Mouse (Mus musculus) inflammation-experienced regulatory T-cells, adult 6 months (primary cell): ENCODE data around the gene Tspan18. TPM values are rescaled to one million over a fixed set of nuclear protein-coding genes. Genes with fewer than 3 reads are reported as not detected.

Experiments
- ATAC-seq: one replicate; pipeline ENCODE4 v1.8.0; 2017
- polyA plus RNA-seq, 3 experiments: library from polyadenylated mRNA; unstranded; fragments of 100-300 nt; shearing (Covaris generic); gene quantifications; one replicate each; pipeline ENCODE4 v1.2.1; 2017

Gene Tspan18
- polyA plus RNA-seq, 3 experiments from 2014 or later = not detected

- ATAC-seq = no peak
Measured at GRCm38 (mm10) chr2:93290345-93291118, 43.8 kb downstream of the Tspan18 start.

DNA sequence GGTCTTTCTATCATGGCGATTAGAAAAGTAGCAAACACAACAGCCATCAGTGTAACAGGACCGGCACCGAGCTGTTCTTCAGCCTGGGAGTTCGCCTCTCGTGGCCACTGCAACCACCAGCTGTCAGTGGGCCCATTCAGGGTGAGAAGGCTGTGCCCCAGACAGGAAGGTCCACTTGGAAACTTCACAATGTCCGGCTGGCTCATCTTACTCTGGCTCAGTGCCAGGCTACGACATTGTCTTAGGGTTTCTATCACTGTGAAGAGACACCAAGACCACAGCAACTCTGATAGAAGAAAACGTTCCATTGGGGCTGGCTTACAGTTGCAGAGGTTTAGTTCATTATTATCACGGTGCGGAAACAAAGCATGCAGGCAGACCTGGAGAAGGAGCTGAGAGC is 45.1 kb downstream of the Tspan18 start:
- no peak for ATAC-seq

- ATAC-seq = no peak
Measured at GRCm38 (mm10) chr2:93287348-93287747, 47.0 kb downstream of the Tspan18 start.

DNA sequence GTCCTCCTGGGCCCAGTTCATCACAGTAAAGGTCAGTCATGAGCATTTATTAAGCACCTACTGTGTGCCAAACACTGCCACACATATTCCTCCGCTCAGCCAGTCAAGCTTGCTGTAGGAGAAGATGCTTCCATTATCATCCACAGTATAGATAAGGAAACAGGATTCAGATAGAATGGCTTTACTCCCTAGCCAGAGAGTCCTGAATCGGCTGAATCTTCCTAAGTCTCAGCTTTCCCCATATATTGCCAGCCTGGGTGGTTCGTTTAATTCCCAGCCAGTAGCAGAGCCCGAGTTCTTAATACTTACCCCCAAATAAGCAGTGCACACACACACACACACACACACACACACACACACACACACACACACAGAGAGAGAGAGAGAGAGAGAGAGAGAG is 47.6 kb downstream of the Tspan18 start:
- ATAC-seq = no peak

- ATAC-seq = no peak
Measured at GRCm38 (mm10) chr2:93286321-93286720, 48.0 kb downstream of the Tspan18 start.

- ATAC-seq = no peak
Measured at GRCm38 (mm10) chr2:93285842-93286241, 48.5 kb downstream of the Tspan18 start.

- no peak for ATAC-seq
Measured at GRCm38 (mm10) chr2:93284625-93285024, 49.7 kb downstream of the Tspan18 start.

DNA sequence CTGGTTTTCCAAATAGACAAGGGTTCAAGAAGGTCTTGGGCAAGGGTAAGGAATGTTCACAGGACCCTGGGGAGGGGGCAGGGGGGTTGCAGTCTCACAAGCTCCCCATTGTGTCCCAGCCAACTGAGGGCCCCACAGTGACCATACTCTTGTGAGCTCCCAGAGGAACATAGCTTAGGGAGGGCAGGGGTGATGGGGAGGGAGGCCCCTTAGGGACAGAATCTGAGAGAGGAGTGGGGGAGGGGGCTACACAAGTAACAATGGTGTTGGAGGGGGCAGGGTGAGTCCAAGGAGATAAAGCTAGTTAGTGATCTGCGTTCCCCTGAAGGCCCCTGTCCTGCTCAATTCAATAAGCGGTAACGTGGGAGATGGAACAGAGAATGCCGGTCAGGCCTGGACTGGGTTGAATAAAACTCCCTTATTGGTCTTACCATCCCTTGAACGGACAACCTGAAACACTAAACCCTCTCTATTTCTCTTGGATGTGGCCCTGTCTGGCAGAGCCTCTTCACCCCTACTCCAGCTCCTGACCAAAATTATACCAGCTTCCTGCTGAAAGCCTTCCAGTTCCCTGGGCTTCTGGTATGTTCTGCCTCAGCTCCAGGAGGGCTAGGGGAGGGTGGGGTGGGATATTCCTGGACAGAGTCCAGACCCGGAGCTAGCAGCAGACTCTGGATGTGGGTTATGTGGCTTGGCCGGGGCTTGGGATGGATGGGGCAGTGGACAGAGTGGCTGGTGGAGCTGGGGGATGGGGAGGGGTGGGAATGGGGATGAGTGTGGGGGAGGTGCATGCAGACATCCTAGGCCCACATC is 50.6 kb downstream of the Tspan18 start:
- ATAC-seq = no peak

- ATAC-seq = no peak
Measured at GRCm38 (mm10) chr2:93282636-93283035, 51.7 kb downstream of the Tspan18 start.

DNA sequence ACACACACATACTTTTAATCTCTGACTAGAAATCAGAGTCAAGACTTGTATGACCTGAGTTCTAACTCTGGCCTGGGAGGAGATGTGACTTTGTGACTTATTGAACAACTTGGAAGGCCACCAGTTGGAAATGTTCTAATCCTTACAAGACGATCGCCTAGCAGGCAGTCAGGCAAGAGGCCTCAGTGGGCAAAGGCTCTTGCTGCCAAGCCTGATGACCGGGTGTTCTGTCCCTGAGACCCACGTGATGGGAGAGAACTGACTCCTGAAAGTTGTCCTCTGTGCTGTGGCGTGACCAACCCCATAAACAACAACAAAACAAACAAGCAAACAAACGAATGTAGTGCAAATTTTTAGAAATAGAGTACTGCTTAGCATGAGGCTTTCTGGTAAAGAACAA is 52.8 kb downstream of the Tspan18 start:
- ATAC-seq = no peak

DNA sequence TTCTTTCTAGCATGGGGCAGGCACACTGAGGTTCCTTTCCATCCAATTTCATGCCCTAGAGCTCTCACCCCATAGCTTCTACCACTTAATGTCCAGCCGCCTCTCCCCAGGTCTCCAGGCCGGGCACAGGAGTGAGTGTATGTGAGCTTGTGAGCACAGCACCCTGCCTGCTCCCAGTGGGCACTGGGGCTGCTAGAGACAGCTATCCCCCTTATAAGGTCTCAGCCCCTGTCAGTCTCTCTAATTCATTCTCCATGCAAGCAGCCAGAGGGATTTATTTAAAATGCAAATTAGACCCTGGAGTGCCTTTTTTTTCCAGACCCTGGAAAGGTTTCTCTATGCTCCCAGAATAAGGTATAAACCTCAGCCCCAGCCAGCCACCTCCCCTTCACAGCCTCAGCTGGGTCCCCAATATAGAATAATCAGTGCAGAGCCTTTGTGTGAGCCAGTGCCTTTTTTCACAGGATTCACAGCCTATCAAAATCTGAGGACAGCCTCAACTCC is 54.1 kb downstream of the Tspan18 start:
- ATAC-seq = no peak

- no peak for ATAC-seq
Measured at GRCm38 (mm10) chr2:93278181-93278975, 55.9 kb downstream of the Tspan18 start.

GRCm38 (mm10) chr2:93277486-93277885 is 56.8 kb downstream of the Tspan18 start:
- no peak for ATAC-seq

DNA sequence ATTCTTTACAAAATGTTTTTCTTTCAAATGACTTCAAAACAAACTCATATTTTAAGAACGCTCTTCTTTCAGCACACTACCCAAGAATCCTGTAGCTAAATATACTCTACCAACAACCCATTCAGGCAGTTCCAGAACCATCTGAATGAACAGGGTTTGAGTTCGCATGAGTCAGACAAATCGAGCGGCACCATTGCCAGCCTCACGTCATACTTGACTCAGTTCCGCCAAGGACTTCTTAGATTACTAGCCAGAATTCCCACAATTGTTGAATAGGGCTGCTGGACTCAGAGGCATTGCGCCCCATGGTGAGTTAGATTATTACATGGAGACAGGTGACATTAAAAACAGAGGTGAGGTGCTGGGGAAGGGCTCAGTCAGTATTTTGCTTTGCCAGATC is 58.3 kb downstream of the Tspan18 start:
- no peak for ATAC-seq

DNA sequence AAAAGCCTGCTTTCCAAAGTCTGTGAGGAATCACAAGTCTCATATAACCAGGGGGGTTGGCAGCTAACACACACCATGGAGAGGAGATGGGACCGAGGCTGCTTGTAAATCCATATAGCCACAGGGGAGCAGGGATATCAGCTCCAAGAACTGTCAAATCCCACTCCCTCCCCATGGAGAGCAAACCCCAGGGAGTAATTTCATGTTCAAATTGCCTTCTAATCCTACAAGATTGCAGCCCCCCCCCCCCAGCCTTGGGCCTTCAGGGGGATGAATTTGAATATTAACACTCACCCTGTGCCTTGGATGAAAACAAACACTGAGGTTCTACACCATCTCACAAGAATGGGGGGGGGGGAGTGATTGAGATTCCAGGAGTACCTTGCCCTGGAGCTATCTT is 60.4 kb downstream of the Tspan18 start:
- ATAC-seq = no peak

DNA sequence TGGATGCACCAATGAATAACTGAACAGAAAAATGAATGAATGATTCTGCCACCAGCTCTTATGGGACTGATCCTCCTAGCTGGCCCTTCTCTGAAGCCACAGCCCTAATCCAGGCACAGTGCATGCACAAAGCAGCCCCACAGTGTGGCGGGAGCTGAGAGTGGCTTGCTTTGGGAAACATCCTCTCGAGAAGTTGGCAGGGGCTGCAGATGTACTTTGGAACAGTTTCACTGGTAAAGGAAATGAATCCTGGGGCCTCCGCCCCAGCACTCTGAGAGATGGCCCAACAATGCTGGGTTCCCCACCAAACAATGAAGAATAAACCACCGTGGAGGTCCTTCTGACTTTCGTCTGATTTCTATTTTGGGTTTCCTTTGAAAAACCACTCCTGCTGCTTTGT is 64.2 kb downstream of the Tspan18 start:
- ATAC-seq = no peak

GRCm38 (mm10) chr2:93269611-93270010 is 64.7 kb downstream of the Tspan18 start:
- no peak for ATAC-seq

DNA sequence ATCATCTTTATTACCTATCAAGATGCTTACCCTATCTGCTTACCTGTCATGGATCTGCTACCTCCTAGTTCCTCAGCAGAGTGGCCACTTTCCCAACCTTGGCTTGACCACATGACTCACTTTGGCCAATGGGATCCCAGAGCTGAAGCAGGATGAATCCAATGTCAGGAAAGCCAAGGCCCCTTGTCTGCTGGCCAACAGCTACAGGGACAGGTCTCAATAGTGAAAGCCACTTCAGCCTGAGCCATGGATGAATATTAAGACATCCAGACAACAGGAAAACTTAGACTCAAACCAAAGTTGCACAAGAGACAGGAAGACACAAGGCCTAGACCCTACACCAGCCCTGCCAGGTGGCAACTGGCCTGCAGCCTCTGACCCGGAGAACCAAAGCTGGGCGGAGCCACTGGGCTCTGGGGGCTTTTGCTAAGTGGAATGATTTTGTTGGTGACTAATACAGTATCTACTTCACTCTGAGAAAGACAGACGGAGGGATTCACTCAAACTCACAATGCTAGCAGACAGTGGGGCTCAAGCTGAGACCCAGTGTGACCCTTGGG is 65.5 kb downstream of the Tspan18 start:
- no peak for ATAC-seq

DNA sequence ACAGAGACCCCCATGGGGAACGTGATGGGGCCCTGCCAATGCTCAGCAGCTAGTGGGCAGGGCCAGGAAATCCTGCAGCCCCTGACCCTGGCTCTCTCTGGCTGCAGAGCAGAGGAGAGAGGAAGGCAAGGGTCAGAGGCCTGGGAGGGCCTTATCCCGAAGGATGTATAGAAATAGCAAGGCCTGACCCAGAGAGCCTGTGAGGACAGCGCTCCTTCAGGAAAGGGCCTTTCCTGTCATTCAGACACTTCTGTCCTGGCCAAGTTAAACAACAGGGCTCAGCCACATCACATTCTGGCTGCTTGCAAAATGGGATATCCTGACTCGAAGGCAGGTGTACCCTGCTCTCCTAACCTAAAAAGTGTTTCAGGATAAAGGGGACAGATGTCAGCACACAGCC is 66.5 kb downstream of the Tspan18 start:
- ATAC-seq = no peak

DNA sequence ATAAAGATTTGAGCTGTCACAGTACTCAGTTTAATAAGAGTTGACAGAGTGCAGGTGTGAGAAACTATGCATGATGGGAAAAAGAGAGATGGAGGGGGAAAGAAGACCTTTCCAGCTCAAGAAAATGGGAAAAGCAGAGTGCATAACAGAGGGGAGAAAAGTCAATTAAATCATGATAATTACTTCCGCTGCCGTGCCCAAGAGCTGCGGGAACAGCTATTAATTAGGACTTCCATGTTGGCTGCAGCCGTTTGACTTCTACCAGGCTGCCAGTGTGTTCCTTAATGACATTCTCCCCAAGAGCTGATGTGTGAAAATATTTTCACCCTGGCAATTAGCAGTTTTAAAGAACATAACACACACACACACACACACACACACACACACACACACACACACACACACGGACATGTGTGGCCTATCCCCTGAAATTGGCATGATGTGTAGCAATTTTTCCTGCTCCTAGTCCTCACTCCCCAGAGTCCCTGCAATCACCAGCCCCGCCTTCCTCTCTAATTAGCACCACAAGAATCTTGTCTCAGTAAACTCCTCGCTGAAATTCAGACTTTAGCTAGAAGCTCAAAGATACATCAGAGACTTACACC is 67.6 kb downstream of the Tspan18 start:
- ATAC-seq = no peak

DNA sequence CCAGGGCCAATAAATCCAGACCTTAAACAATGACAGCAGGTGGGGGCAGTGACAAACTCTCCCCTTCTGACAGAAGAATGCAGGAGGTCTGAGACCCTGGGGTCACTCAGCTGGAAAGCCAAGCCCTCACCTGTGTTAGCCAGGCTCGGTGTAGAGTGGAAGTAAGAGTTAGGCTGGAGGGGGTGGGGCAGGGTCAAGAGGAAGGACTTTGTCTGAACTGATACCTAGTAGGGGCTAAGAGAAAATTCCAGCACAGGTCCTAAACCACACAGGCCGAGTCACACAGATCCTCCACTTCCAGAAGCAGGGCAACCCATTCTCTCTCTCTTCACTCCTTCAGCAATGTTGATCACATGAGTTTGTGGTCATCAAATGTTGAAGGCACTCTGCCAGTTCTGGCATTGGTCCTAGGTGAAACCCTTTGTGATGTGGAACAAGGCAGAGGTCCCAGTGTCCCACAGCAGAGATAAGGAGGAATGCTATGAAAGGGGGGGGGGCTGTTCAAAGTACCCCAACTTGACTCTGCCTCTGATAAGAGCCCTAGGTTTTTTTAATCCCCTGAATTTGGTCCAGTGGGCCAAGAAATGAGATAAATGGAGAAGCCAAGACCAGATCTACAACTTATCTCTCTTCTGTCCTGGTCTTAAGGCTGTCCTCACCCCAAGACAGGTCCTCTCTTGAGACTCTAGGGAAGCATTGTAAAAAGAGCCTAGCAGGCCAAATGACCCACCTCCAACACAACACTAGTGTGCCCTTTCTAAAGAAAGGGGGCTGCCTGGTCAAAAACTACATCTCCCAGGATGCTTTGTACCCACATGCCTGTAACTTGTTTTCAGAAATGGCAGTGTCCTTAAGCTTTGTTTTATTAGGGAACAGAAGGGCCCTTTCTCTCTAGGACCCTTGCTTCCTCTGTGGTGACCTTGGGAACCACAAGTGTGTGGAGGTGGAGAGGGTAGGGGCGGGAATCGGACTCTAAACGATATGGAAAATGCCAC is 71.7 kb downstream of the Tspan18 start:
- ATAC-seq = no peak
